In the genomic region with DNA sequence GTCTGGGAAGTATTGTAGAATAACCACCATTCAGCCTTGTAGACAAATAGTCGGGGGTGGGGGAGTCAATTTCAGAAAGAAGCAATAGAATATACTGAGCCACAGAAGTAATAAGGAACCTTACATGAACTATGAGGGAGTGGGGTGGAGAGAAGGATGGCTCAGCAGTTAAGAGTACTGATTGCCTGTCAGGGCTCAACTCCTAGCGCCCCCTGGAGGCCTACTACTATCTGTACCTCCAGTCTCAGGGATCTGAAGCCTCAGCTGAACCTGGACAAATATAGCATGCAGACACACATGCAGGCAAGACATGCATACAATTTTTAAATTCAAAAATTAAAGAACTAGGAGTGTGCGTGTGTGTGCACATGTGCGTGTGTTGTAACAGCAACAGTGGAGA, we compare ENCODE assay signal across 9 mouse cellular contexts.
DNase-seq lines count a peak whose midpoint lies in the region; ATAC-seq and TF ChIP-seq lines count a peak whose summit lies in the region.
"Had no signal": no experiment of that assay in that cellular context is flagged by ENCODE, and none has a peak within 500 bp of the region (broad histone marks: within the 10 kb centered on the region; RNA-seq: fewer than 3 reads in every experiment).

No protein-coding gene starts in this region.

- ATAC-seq in forebrain, embryonic 13.5 days: peak; percentile 50; the same call in 1 of the 2 replicates
- no peak for ATAC-seq in forebrain, embryonic 12.5 days (ENCODE audit: low FRiP score)
- ATAC-seq in lung, embryonic 16.5 days (ENCODE audit: low read depth): 0 out of 2 replicates have a peak, but pooled peaks have one; percentile 15

- TF ChIP-seq CTCF in testis, adult 2 months (IDR thresholded peaks at IDR 0.05; ENCODE audit: control insufficient read depth, insufficient read depth, insufficient replicate concordance, low read depth, low read length): peak; percentile 53; the same call in 1 of the 2 replicates

- H3K27me3 ChIP-seq in forebrain, embryonic 13.5 days: 0 out of 2 replicates have a peak, but pooled peaks cover 5% of the 10 kb centered on the region
- 0 out of 2 replicates have a peak, but pooled peaks cover 4% of the 10 kb centered on the region for H3K27me3 ChIP-seq in forebrain, embryonic 12.5 days
- no peaks in the 10 kb centered on the region for H3K27me3 ChIP-seq in lung, embryonic 16.5 days (ENCODE audit: control insufficient read depth, insufficient read depth, low read depth, low read length)
- H3K27me3 ChIP-seq in testis, adult 2 months (ENCODE audit: control insufficient read depth, insufficient read depth, low read length): no peaks in the 10 kb centered on the region
- H3K27me3 ChIP-seq: heart, embryonic 15.5 days had no signal

- no peak for TF ChIP-seq POLR2A in testis, adult 2 months (IDR thresholded peaks at IDR 0.05; ENCODE audit: control insufficient read depth, low read depth, low read length)

- 43% methylated on average over 4 of the region's 4 CpGs for WGBS in forebrain, embryonic 13.5 days
- WGBS in forebrain, embryonic 12.5 days: 45% methylated on average over 4 of the region's 4 CpGs
- WGBS in lung, embryonic 16.5 days: 53% methylated on average over 4 of the region's 4 CpGs

- H3K4me1 ChIP-seq in forebrain, embryonic 13.5 days: no peaks in the 10 kb centered on the region
- no peaks in the 10 kb centered on the region for H3K4me1 ChIP-seq in forebrain, embryonic 12.5 days
- H3K4me1 ChIP-seq in lung, embryonic 16.5 days (replicated peaks; ENCODE audit: control insufficient read depth, insufficient read depth, low read length): no peaks in the 10 kb centered on the region
- H3K4me1 ChIP-seq in testis, adult 2 months (ENCODE audit: control insufficient read depth, insufficient read depth, low read length): no peaks in the 10 kb centered on the region
- H3K4me1 ChIP-seq: heart, embryonic 15.5 days had no signal

- H3K36me3 ChIP-seq in forebrain, embryonic 13.5 days (ENCODE audit: poor library complexity, severe bottlenecking): no peaks in the 10 kb centered on the region
- H3K36me3 ChIP-seq in forebrain, embryonic 12.5 days (replicated peaks): no peaks in the 10 kb centered on the region
- no peaks in the 10 kb centered on the region for H3K36me3 ChIP-seq in lung, embryonic 16.5 days (ENCODE audit: control insufficient read depth, insufficient read depth, low read length)
- H3K36me3 ChIP-seq in testis, adult 2 months (ENCODE audit: control insufficient read depth, insufficient read depth, low read length): no peaks in the 10 kb centered on the region
- H3K36me3 ChIP-seq: heart, embryonic 15.5 days had no signal

- H3K27ac ChIP-seq in forebrain, embryonic 13.5 days: no peak overlapping the region
- no peak overlapping the region for H3K27ac ChIP-seq in forebrain, embryonic 12.5 days
- no peak overlapping the region for H3K27ac ChIP-seq in lung, embryonic 16.5 days (ENCODE audit: low read length)
- H3K27ac ChIP-seq in testis, adult 2 months (ENCODE audit: control insufficient read depth, insufficient read depth, low read depth, low read length): no peak overlapping the region
- H3K27ac ChIP-seq: heart, embryonic 15.5 days had no signal

- H3K9me3 ChIP-seq in forebrain, embryonic 13.5 days (replicated peaks): no peaks in the 10 kb centered on the region
- no peaks in the 10 kb centered on the region for H3K9me3 ChIP-seq in forebrain, embryonic 12.5 days
- no peaks in the 10 kb centered on the region for H3K9me3 ChIP-seq in lung, embryonic 16.5 days (ENCODE audit: control insufficient read depth, low read length)
- H3K9me3 ChIP-seq: heart, embryonic 15.5 days had no signal

- H3K4me3 ChIP-seq in forebrain, embryonic 13.5 days: no peak overlapping the region
- H3K4me3 ChIP-seq in forebrain, embryonic 12.5 days (replicated peaks): no peak overlapping the region
- no peak overlapping the region for H3K4me3 ChIP-seq in lung, embryonic 16.5 days (ENCODE audit: low read length)
- H3K4me3 ChIP-seq in testis, adult 2 months (ENCODE audit: control insufficient read depth, low read depth, low read length): no peak overlapping the region
- H3K4me3 ChIP-seq: heart, embryonic 15.5 days had no signal

- H3K4me2 ChIP-seq in forebrain, embryonic 13.5 days: no peak overlapping the region
- H3K4me2 ChIP-seq in forebrain, embryonic 12.5 days: no peak overlapping the region
- no peak overlapping the region for H3K4me2 ChIP-seq in lung, embryonic 16.5 days (ENCODE audit: low read depth, low read length)
- H3K4me2 ChIP-seq: heart, embryonic 15.5 days had no signal

- H3K9ac ChIP-seq in forebrain, embryonic 13.5 days: no peak overlapping the region
- no peak overlapping the region for H3K9ac ChIP-seq in forebrain, embryonic 12.5 days
- no peak overlapping the region for H3K9ac ChIP-seq in lung, embryonic 16.5 days (ENCODE audit: low read length)
- H3K9ac ChIP-seq: heart, embryonic 15.5 days had no signal

- DNase-seq in ovary, postnatal 36 days (ENCODE audit: low spot score): peak; percentile 21
- DNase-seq in ovary, postnatal 14 days (ENCODE audit: low spot score): no peak
- DNase-seq in cerebellum, adult 9-10 months: peak; percentile 40
- peak; percentile 15 to 60 for DNase-seq in kidney, adult 8-10 months
